Mouse (Mus musculus) kidney, adult 2 months (tissue): ENCODE data around the gene Dctn1. TPM values are rescaled to one million over a fixed set of nuclear protein-coding genes. Genes with fewer than 3 reads are reported as not detected.

Experiments
- DNase-seq: peaks from one replicate; pipeline ENCODE4 v3.0.0; 2021
- H3K27ac ChIP-seq: fragments of 200-500 bp; 2 replicates; pipeline ENCODE4 v1.5.1; 2012; ENCODE audit warnings: low read depth, low read length, control low read depth, inconsistent platforms; ENCODE audit not compliant: insufficient read depth
- H3K27me3 ChIP-seq: fragments of 200-500 bp; replicated peaks from 2 replicates; pipeline ENCODE4 v1.6.1; 2012; ENCODE audit warnings: mild to moderate bottlenecking, moderate library complexity, low read length, inconsistent platforms; ENCODE audit not compliant: control insufficient read depth, insufficient read depth
- H3K36me3 ChIP-seq: fragments of 200-500 bp; 2 replicates; pipeline ENCODE4 v1.6.1; 2012; ENCODE audit warnings: mild to moderate bottlenecking, moderate library complexity, low read length, inconsistent platforms; ENCODE audit not compliant: control insufficient read depth, insufficient read depth
- H3K4me1 ChIP-seq: fragments of 200-500 bp; 2 replicates; pipeline ENCODE4 v1.6.1; 2011; ENCODE audit warnings: low read length; ENCODE audit not compliant: control insufficient read depth, insufficient read depth
- H3K4me3 ChIP-seq: fragments of 200-500 bp; 2 replicates; pipeline ENCODE4 v1.5.1; 2011; ENCODE audit warnings: mild to moderate bottlenecking, low read depth, low read length, control low read depth; ENCODE audit not compliant: insufficient read depth
- CTCF ChIP-seq: fragments of 200-500 bp; conservative IDR thresholded peaks from 2 replicates; pipeline ENCODE4 v1.5.1; 2011; ENCODE audit warnings: low read depth, mild to moderate bottlenecking, control low read depth, low read length, moderate library complexity, mixed read lengths; ENCODE audit not compliant: insufficient read depth, insufficient read length
- POLR2A ChIP-seq: fragments of 200-500 bp; IDR thresholded peaks from one replicate; pipeline ENCODE4 v1.6.1; 2011; ENCODE audit warnings: low read depth, low read length, control low read depth
- WGBS: fragments of 180-500 bp; shearing (Covaris S2); methylation state at CpG from one replicate; pipeline ENCODE4 v1.1.7; 2018; 5-methylcytosine and 5-hydroxymethylcytosine counted together
- polyA plus RNA-seq: library from polyadenylated mRNA; depleted of rRNA; stranded (reverse); fragments of >200 nt; gene quantifications from 2 replicates; pipeline ENCODE4 v1.2.3, GENCODE M21; 2012

Gene Dctn1
- polyA plus RNA-seq, 1 experiment: 93.1 TPM

DNA sequence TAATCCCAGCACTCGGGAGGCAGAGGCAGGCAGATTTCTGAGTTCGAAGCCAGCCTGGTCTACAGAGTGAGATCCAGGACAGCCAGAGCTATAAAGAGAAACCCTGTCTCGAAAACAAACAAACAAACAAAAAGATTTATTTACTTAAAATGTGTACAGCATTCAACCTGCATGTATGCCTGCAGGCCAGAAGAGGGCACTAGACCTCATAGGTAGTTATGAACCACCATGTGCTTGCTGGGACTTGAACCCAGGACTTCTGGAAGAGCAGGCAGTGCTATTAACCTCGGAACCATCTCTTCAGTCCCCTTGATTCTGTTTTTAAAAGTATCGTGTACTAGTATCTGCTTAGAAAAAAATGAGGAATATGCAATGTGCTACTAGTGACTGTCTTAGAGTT lies 38.3 kb upstream of the Dctn1 start:
- Histone ChIP-seq H3K4me1 (peaks cover 8% of the 10 kb centered on the region; the same call in 1 of the 2 replicates), H3K27me3 (no peaks in the 10 kb centered on the region), H3K4me3 (no peak overlapping the region), H3K36me3 (no peaks in the 10 kb centered on the region), H3K27ac (no peak overlapping the region)
- WGBS: 95% methylated on average over 5 of the region's 5 CpGs
- no peak for DNase-seq
- peak; percentile 40 for TF ChIP-seq CTCF
- TF ChIP-seq POLR2A: no peak

DNA sequence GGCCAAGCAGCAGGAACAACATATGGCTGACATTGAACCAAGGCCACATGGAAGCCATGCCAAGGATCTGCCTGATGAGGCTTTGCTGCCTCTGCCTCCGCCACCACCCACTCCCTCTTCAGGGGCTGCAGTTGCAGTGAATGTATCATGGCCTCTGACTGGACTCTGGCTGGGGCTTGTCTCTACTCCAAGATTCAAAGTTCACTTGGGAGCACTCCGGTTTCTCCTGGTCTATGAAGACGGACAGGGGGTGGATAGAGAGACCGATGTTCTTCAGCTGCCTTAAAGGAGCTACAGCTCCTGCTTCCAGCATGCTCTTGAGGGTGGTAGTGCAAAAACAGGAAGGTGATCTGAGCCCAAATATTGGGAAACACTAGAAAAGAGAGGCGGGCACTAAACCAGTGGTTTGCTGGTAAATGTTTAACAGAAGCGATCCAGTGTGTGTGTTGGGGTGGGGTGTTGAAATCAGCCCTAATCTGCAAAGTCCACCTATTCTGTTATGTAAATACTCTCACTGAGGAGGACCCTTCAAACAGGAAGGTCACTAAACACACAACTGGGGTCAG lies 34.2 kb upstream of the Dctn1 start:
- DNase-seq: peak; percentile 92
- H3K36me3 ChIP-seq: no peaks in the 10 kb centered on the region
- H3K27ac ChIP-seq: peak overlapping the region; percentile 92
- no peak for TF ChIP-seq POLR2A
- TF ChIP-seq CTCF: no peak
- WGBS: 21% methylated on average over 6 of the region's 6 CpGs
- no peak overlapping the region for H3K4me3 ChIP-seq
- H3K27me3 ChIP-seq: no peaks in the 10 kb centered on the region
- H3K4me1 ChIP-seq: peaks cover 20% of the 10 kb centered on the region

DNA sequence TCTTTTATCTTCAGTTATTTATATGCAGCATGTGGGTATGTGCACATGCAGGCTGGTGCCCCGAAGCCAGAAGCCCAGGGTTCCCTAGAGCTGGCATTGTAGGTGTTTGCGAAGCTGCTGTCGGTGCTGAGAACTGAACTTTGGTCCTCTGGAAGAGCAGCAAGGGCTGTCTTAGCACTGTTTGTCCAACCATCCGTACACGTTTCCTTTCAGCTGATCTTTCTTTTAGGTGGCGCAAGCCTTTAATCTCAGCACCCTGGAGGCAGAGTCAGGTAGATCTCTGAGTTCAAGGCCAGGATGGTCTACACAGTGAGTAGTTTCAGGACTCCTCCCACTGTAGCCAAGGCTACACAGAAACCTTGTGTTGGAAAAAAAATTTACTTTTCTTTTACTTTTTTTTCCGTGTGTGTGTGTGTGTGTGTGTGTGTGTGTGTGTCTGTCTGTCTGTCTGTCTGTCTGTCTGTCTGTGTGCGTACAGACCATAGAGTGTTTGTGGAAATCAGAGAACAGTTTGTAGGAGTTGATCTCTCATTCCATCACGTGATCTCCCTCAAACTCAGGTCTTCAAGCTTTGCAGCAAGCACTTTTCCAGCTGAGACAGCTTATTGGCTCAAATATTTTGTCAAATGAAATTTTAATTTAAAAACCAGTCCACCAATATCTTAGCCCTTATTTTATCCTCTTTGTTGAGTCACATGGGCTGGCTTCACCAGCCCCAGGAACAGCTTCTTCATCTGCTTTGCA lies 33.4 kb upstream of the Dctn1 start:
- TF ChIP-seq POLR2A (no peak), CTCF (no peak)
- no peaks in the 10 kb centered on the region for H3K27me3 ChIP-seq
- H3K4me3 ChIP-seq: no peak overlapping the region
- DNase-seq: peak; percentile 63
- H3K4me1 ChIP-seq: peaks cover 20% of the 10 kb centered on the region
- H3K36me3 ChIP-seq: no peaks in the 10 kb centered on the region
- peak overlapping the region; percentile 92 for H3K27ac ChIP-seq
- 61% methylated on average over 9 of the region's 9 CpGs for WGBS

DNA sequence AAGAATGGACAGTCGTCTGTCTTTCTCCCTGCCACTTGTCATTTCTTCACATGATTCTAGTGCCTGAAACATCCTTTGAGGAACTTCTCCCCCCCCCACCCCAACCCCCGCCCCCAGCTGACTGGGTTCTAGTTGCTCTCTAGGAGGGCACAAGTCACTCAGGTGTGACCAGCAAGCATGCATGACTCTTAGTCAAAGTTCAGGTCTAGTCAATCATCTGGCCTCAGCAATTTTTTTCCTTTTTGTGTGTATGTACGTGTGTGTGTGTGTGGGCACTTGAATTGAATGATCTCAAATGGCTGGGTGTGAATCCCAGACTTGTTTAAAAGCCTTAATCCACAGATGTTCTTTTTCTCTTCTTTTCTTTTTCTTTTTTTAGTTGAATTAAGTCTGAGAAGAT lies 31.5 kb upstream of the Dctn1 start:
- no peak for TF ChIP-seq POLR2A
- no peak for TF ChIP-seq CTCF
- 28% methylated on average over 3 of the region's 3 CpGs for WGBS
- H3K27ac ChIP-seq: no peak overlapping the region
- no peak overlapping the region for H3K4me3 ChIP-seq
- DNase-seq: peak; percentile 83
- H3K36me3 ChIP-seq: no peaks in the 10 kb centered on the region
- peaks cover 24% of the 10 kb centered on the region for H3K4me1 ChIP-seq
- no peaks in the 10 kb centered on the region for H3K27me3 ChIP-seq

DNA sequence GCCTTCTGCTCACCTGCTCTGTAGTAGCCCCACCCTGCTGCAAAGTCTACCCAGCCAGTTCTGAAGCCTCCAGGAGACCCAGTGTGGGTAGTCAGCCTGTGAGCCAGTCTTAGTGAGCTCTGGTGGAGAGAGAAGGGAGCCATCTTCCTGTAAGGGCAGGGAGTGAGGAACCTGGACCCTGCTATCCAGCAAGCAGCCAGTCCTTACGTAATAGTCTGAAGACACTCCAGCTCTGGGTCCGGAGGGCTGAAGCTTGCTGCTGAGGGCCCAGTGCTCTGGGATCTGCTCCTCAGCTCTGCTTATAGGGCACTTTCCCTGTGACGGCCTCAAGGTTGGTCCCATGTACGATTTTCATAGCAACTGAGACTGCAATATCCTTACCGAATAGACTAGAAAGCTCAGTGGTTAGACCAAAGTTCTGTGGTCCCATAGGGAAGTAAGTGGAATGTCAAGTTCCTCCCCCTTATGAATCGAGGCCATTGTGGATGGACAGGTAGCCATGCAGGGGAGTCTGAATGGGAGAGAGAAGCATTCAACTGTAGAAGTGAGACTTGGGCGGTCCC lies 30.7 kb upstream of the Dctn1 start, which contains the start of gene Rtkn:
Gene Rtkn, plus strand, starts transcription at position 513 of the 563 bp plus-strand sequence.
- DNase-seq: peak; percentile 75
- WGBS: 45% methylated on average over 7 of the region's 7 CpGs
- Histone ChIP-seq H3K27ac (peak within 1 kb of the TSS; percentile 99), H3K4me1 (peaks cover 24% of the 10 kb centered on the region), H3K36me3 (no peaks in the 10 kb centered on the region), H3K4me3 (peak within 1 kb of the TSS; percentile 88), H3K27me3 (no peaks in the 10 kb centered on the region)
- TF ChIP-seq CTCF (no peak), POLR2A (no peak)

DNA sequence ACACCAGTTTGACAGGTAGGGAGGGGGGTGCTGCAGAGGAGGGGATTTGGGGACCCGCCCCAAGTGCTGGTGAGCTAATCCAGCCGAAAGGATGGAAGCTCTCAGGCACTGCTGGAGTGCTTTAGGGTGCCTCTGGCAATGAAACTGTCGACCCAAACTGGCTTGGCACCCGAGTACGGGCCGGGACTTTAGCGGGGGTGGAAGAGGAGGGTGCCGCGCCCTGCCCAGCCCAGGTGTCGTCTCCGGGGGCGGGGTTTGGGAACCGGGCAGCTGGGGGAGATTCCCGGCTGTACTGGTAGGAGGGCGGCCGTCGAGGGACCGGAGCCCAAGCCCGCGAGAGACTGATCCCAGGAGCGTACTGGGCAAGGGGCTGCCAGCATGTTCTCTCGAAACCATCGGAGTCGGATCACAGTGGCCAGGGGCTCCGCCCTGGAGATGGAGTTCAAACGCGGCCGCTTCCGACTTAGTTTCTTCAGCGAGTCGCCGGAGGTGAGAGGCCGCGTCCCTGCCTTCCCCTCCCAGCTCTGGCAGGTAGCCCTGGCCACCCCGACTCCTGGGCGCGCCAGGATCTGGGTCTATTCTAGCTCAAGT lies 30.1 kb upstream of the Dctn1 start:
- Histone ChIP-seq H3K27ac (peak overlapping the region; percentile 99), H3K4me1 (peaks cover 24% of the 10 kb centered on the region), H3K4me3 (peak overlapping the region; percentile 88), H3K36me3 (no peaks in the 10 kb centered on the region), H3K27me3 (no peaks in the 10 kb centered on the region)
- 5% methylated on average over 37 of the region's 37 CpGs for WGBS
- peak; percentile 83 for DNase-seq
- TF ChIP-seq CTCF (no peak), POLR2A (no peak)
